Mouse (Mus musculus): ENCODE results near the gene Tex47. TPM values are rescaled to one million over a fixed set of nuclear protein-coding genes. Genes with fewer than 3 reads are reported as not detected.

Tex47 gene
- not detected in 2 replicates for polyA plus RNA-seq (2012; rRNA removed)

- TF ChIP-seq POLR2A (IDR thresholded peaks at IDR 0.05; ENCODE audit: extremely low read depth, insufficient read depth, low read length): no peak
- TF ChIP-seq CTCF (IDR thresholded peaks at IDR 0.05; ENCODE audit: extremely low read depth, insufficient read depth, low read length): no peak
- Histone ChIP-seq H3K4me3 (ENCODE audit: insufficient read depth, low read length) (no peak within 1 kb of the TSS), H3K27ac (ENCODE audit: insufficient read depth, low read length) (no peak within 1 kb of the TSS), H3K4me1 (ENCODE audit: control insufficient read depth, insufficient read depth, low read length) (no peaks in the 10 kb centered on the region)
Measured at GRCm38 (mm10) chr5:7303819-7304218, at the start of gene Tex47. Gene Tex47 (plus strand): TSS chr5:7304119.

- no peaks in the 10 kb centered on the region for H3K4me1 ChIP-seq (ENCODE audit: control insufficient read depth, insufficient read depth, low read length)
- no peak overlapping the region for H3K4me3 ChIP-seq (ENCODE audit: insufficient read depth, low read length)
- H3K27ac ChIP-seq (ENCODE audit: insufficient read depth, low read length): no peak overlapping the region
- TF ChIP-seq POLR2A (IDR thresholded peaks at IDR 0.05; ENCODE audit: extremely low read depth, insufficient read depth, low read length) (no peak), CTCF (IDR thresholded peaks at IDR 0.05; ENCODE audit: extremely low read depth, insufficient read depth, low read length) (no peak)
Measured at GRCm38 (mm10) chr5:7276659-7277455, 27.1 kb upstream of the Tex47 start.

GRCm38 (mm10) chr5:7284336-7284735 is 19.6 kb upstream of the Tex47 start:
- no peak overlapping the region for H3K27ac ChIP-seq (ENCODE audit: insufficient read depth, low read length)
- no peak for TF ChIP-seq CTCF (IDR thresholded peaks at IDR 0.05; ENCODE audit: extremely low read depth, insufficient read depth, low read length)
- TF ChIP-seq POLR2A (IDR thresholded peaks at IDR 0.05; ENCODE audit: extremely low read depth, insufficient read depth, low read length): no peak
- H3K4me3 ChIP-seq (ENCODE audit: insufficient read depth, low read length): no peak overlapping the region
- no peaks in the 10 kb centered on the region for H3K4me1 ChIP-seq (ENCODE audit: control insufficient read depth, insufficient read depth, low read length)

GRCm38 (mm10) chr5:7302969-7303368 is 950 bp upstream of the Tex47 start:
- H3K4me3 ChIP-seq (ENCODE audit: insufficient read depth, low read length): no peak overlapping the region
- no peaks in the 10 kb centered on the region for H3K4me1 ChIP-seq (ENCODE audit: control insufficient read depth, insufficient read depth, low read length)
- no peak for TF ChIP-seq CTCF (IDR thresholded peaks at IDR 0.05; ENCODE audit: extremely low read depth, insufficient read depth, low read length)
- H3K27ac ChIP-seq (ENCODE audit: insufficient read depth, low read length): no peak overlapping the region

GRCm38 (mm10) chr5:7325594-7325993 is 21.7 kb downstream of the Tex47 start:
- TF ChIP-seq CTCF (IDR thresholded peaks at IDR 0.05; ENCODE audit: extremely low read depth, insufficient read depth, low read length) (no peak), POLR2A (IDR thresholded peaks at IDR 0.05; ENCODE audit: extremely low read depth, insufficient read depth, low read length) (no peak)
- no peak overlapping the region for H3K27ac ChIP-seq (ENCODE audit: insufficient read depth, low read length)
- H3K4me3 ChIP-seq (ENCODE audit: insufficient read depth, low read length): no peak overlapping the region
- H3K4me1 ChIP-seq (ENCODE audit: control insufficient read depth, insufficient read depth, low read length): no peaks in the 10 kb centered on the region; the same call in 1 of the 2 replicates

- TF ChIP-seq CTCF (IDR thresholded peaks at IDR 0.05; ENCODE audit: extremely low read depth, insufficient read depth, low read length) (no peak), POLR2A (IDR thresholded peaks at IDR 0.05; ENCODE audit: extremely low read depth, insufficient read depth, low read length) (no peak)
- Histone ChIP-seq H3K27ac (ENCODE audit: insufficient read depth, low read length) (no peak within 1 kb of the TSS), H3K4me1 (ENCODE audit: control insufficient read depth, insufficient read depth, low read length) (no peaks in the 10 kb centered on the region), H3K4me3 (ENCODE audit: insufficient read depth, low read length) (peak within 1 kb of the TSS; percentile 93)
Measured at GRCm38 (mm10) chr5:7344145-7345010, 40.5 kb downstream of the Tex47 start, which contains the start of gene Zfp804b. Gene Zfp804b (minus strand): TSS chr5:7344756.

- Histone ChIP-seq H3K4me1 (ENCODE audit: control insufficient read depth, insufficient read depth, low read length) (no peaks in the 10 kb centered on the region), H3K4me3 (ENCODE audit: insufficient read depth, low read length) (peak overlapping the region; percentile 93), H3K27ac (ENCODE audit: insufficient read depth, low read length) (no peak overlapping the region)
- TF ChIP-seq POLR2A (IDR thresholded peaks at IDR 0.05; ENCODE audit: extremely low read depth, insufficient read depth, low read length) (no peak), CTCF (IDR thresholded peaks at IDR 0.05; ENCODE audit: extremely low read depth, insufficient read depth, low read length) (no peak)
Measured at GRCm38 (mm10) chr5:7345011-7345389, 41.1 kb downstream of the Tex47 start.

Other genes with a start within 250 kb of the Tex47 start
- 0.35 and 0.47 TPM in 2 replicates for gene Zfp804b, start 40.6 kb downstream of the Tex47 start, polyA plus RNA-seq (2012; rRNA removed)